Mouse (Mus musculus): Measurements from ENCODE around the gene Ang6. TPM values are rescaled to one million over a fixed set of nuclear protein-coding genes. Genes with fewer than 3 reads are reported as not detected.
"Not testable (repeated sequence)": the region's sequence is repeated elsewhere in the genome, so short reads cannot be mapped to it uniquely, and the experiment has no call there.

Gene Ang6
- total RNA-seq (2021) = not detected

- no peak for DNase-seq
- intact Hi-C loops (cut with DNase I) = no loop called here
Measured at GRCm38 (mm10) chr14:44002169-44002568, at the start of gene Ang6. Ang6 (minus strand) TSS chr14:44002269.

- intact Hi-C loops (cut with DNase I) = not testable (repeated sequence)
Measured at GRCm38 (mm10) chr14:44046567-44046966, 44.5 kb upstream of the Ang6 start.

GRCm38 (mm10) chr14:44031828-44032227, 29.8 kb upstream of the Ang6 start:
- DNase-seq; intact Hi-C loops (cut with DNase I): not testable (repeated sequence)

More at GRCm38 (mm10) chr14:44046567-44046966, 44.5 kb upstream of the Ang6 start:
- not testable (repeated sequence) for DNase-seq

- DNase-seq; intact Hi-C loops (cut with DNase I): not testable (repeated sequence)
Measured at GRCm38 (mm10) chr14:44009686-44010085, 7.6 kb upstream of the Ang6 start.

GRCm38 (mm10) chr14:44008021-44008420, 6.0 kb upstream of the Ang6 start:
- intact Hi-C loops (cut with DNase I); DNase-seq: not testable (repeated sequence)

GRCm38 (mm10) chr14:44001600-44001999, 469 bp downstream of the Ang6 start:
- no peak for DNase-seq
- intact Hi-C loops (cut with DNase I) = no loop called here

- intact Hi-C loops (cut with DNase I); DNase-seq: not testable (repeated sequence)
Measured at GRCm38 (mm10) chr14:43998455-43999000, 3.5 kb downstream of the Ang6 start.

- DNase-seq = peak; percentile 74
- intact Hi-C loops (cut with DNase I) = not testable (repeated sequence)
Measured at GRCm38 (mm10) chr14:43987404-43987803, 14.7 kb downstream of the Ang6 start.

- DNase-seq = no peak
- intact Hi-C loops (cut with DNase I) = no loop called here
Measured at GRCm38 (mm10) chr14:43986147-43986546, 15.9 kb downstream of the Ang6 start.

GRCm38 (mm10) chr14:43983897-43984296, 18.2 kb downstream of the Ang6 start:
- DNase-seq = peak; percentile 43
- intact Hi-C loops (cut with DNase I) = no loop called here

GRCm38 (mm10) chr14:43983454-43983853, 18.6 kb downstream of the Ang6 start:
- intact Hi-C loops (cut with DNase I) = no loop called here
- no peak for DNase-seq

GRCm38 (mm10) chr14:43956769-43957168, 45.3 kb downstream of the Ang6 start, which contains the start of gene Ang5:
Ang5 (plus strand) TSS chr14:43957069.
- DNase-seq; intact Hi-C loops (cut with DNase I): not testable (repeated sequence)

GRCm38 (mm10) chr14:43955074-43955473, 47.0 kb downstream of the Ang6 start:
- intact Hi-C loops (cut with DNase I) = not testable (repeated sequence)

GRCm38 (mm10) chr14:43953382-43953781, 48.7 kb downstream of the Ang6 start:
- intact Hi-C loops (cut with DNase I); DNase-seq: not testable (repeated sequence)

More at GRCm38 (mm10) chr14:43955074-43955473, 47.0 kb downstream of the Ang6 start:
- not testable (repeated sequence) for DNase-seq

Other genes with a start within 250 kb of the Ang6 start
- gene Gm8180, start 217.5 kb downstream of the Ang6 start, total RNA-seq (2021) = not detected
- not detected for gene Ear1, start 126.8 kb downstream of the Ang6 start, total RNA-seq (2021)
- gene Ear10, start 78.7 kb downstream of the Ang6 start, total RNA-seq (2021) = not detected
- under 1 TPM; 0.77 to 0.78 TPM for gene Gm8113, start 76.9 kb downstream of the Ang6 start, total RNA-seq (2021)
- gene Ang5, start 45.2 kb downstream of the Ang6 start, total RNA-seq (2021) = not detected
- under 1 TPM in 1 of 2 experiments, not detected in 1; 0.76 TPM for gene Ear2, start 100.4 kb upstream of the Ang6 start, total RNA-seq (2021)
- gene Gm3327, start 121.6 kb upstream of the Ang6 start, total RNA-seq (2021) = not detected
- not detected for gene Gm8212, start 195.4 kb upstream of the Ang6 start, total RNA-seq (2021)
- not detected for gene 4930503E14Rik, start 211.0 kb upstream of the Ang6 start, total RNA-seq (2021)